Mouse (Mus musculus): Measurements from ENCODE around the gene Cyp2c38. TPM values are rescaled to one million over a fixed set of nuclear protein-coding genes. Genes with fewer than 3 reads are reported as not detected.
"Not testable (repeated sequence)": the region's sequence is repeated elsewhere in the genome, so short reads cannot be mapped to it uniquely, and the experiment has no call there.

Cyp2c38 gene
- not detected in 2 replicates for polyA plus RNA-seq (2015; fragmentation: Nextera tagmentation; extraction: Ambion mirVana)

DNA sequence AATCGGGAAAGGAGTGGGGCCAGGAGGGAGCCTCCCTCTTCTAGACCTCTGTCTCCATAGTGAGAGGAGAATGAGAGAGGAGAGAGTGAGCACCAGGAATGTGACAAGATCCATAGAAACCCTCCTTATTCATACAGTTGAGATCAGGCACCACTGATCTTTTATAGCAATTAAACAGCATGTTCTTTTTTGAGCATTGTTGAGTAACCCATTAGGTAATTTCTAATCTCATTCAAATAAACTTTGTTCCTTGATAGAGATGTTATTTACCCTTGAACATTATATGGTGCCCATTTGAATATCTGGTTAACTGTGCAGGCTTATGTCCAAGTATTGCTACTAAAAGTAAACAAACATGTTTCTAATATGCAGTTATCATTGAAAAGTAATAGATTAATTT lies at the start of gene Cyp2c38:
Cyp2c38 (minus strand) TSS at position 135 of the 400 bp plus-strand sequence.
- no peaks in the 10 kb centered on the region for H3K9me3 ChIP-seq (ENCODE audit: control insufficient read depth, low read length)
- H3K4me3 ChIP-seq (replicated peaks; ENCODE audit: low read length), result no peak within 1 kb of the TSS
- no peak for ATAC-seq
- no peak within 1 kb of the TSS for H3K9ac ChIP-seq (replicated peaks; ENCODE audit: low read depth, low read length)
- H3K4me1 ChIP-seq (replicated peaks; ENCODE audit: control insufficient read depth, insufficient read depth, low read length), result no peaks in the 10 kb centered on the region
- no peaks in the 10 kb centered on the region for H3K36me3 ChIP-seq (ENCODE audit: control insufficient read depth, insufficient read depth)
- H3K4me2 ChIP-seq (ENCODE audit: low read length), result no peak within 1 kb of the TSS
- no peak within 1 kb of the TSS for H3K27ac ChIP-seq (ENCODE audit: low read length)
- no peaks in the 10 kb centered on the region for H3K27me3 ChIP-seq (replicated peaks; ENCODE audit: control insufficient read depth, insufficient read depth, low read length)
- WGBS, result 88% methylated on average over 1 of the region's 1 CpGs

- Histone ChIP-seq H3K27me3 (replicated peaks; ENCODE audit: control insufficient read depth, insufficient read depth, low read length) (no peaks in the 10 kb centered on the region), H3K4me3 (replicated peaks; ENCODE audit: low read length) (no peak within 1 kb of the TSS), H3K9ac (replicated peaks; ENCODE audit: low read depth, low read length) (no peak within 1 kb of the TSS), H3K4me1 (replicated peaks; ENCODE audit: control insufficient read depth, insufficient read depth, low read length) (no peaks in the 10 kb centered on the region), H3K9me3 (ENCODE audit: control insufficient read depth, low read length) (peaks cover 2% of the 10 kb centered on the region; the same call in 1 of the 2 replicates), H3K36me3 (ENCODE audit: control insufficient read depth, insufficient read depth) (no peaks in the 10 kb centered on the region), H3K27ac (ENCODE audit: low read length) (no peak within 1 kb of the TSS), H3K4me2 (ENCODE audit: low read length) (no peak within 1 kb of the TSS)
- ATAC-seq, result no peak
- WGBS, result 77% methylated on average over 4 of the region's 4 CpGs
These were observed 47.7 kb upstream of the Cyp2c38 start, which contains the start of gene Cyp2c39 for GRCm38 (mm10) chr19:39510534-39510933. Gene Cyp2c39, plus strand, starts transcription at chr19:39510862.

- H3K36me3 ChIP-seq (ENCODE audit: control insufficient read depth, insufficient read depth), result no peaks in the 10 kb centered on the region
- 81% methylated on average over 1 of the region's 1 CpGs for WGBS
- H3K27ac ChIP-seq (ENCODE audit: low read length), result no peak overlapping the region
- no peaks in the 10 kb centered on the region for H3K27me3 ChIP-seq (replicated peaks; ENCODE audit: control insufficient read depth, insufficient read depth, low read length)
- H3K9me3 ChIP-seq (ENCODE audit: control insufficient read depth, low read length), result no peaks in the 10 kb centered on the region
- no peak overlapping the region for H3K4me3 ChIP-seq (replicated peaks; ENCODE audit: low read length)
- ATAC-seq, result no peak
- H3K9ac ChIP-seq (replicated peaks; ENCODE audit: low read depth, low read length), result no peak overlapping the region
- H3K4me1 ChIP-seq (replicated peaks; ENCODE audit: control insufficient read depth, insufficient read depth, low read length), result no peaks in the 10 kb centered on the region
- no peak overlapping the region for H3K4me2 ChIP-seq (ENCODE audit: low read length)
These were observed 46.7 kb upstream of the Cyp2c38 start for GRCm38 (mm10) chr19:39509533-39509932.

DNA sequence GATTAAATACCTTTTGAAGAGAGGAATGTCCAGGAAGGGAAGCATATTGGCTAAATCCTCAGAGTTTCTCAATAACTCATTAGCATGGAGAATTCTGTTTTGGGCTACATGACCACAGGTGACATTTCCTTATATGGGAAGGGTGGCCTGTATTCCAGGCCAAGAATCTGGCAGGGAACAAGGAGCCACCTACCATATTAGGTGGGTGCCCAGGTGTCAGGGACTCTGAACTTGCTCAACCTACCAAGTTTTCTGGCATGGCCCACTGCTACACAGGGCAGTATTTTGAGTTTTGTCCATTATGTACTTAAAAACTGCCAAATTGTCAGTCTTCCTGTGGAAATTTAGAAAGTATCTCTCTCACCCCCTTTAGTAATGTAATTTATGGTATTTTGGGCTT lies 43.5 kb upstream of the Cyp2c38 start:
- Histone ChIP-seq H3K9ac (replicated peaks; ENCODE audit: low read depth, low read length) (no peak overlapping the region), H3K4me1 (replicated peaks; ENCODE audit: control insufficient read depth, insufficient read depth, low read length) (no peaks in the 10 kb centered on the region), H3K4me2 (ENCODE audit: low read length) (no peak overlapping the region), H3K27me3 (replicated peaks; ENCODE audit: control insufficient read depth, insufficient read depth, low read length) (no peaks in the 10 kb centered on the region), H3K36me3 (ENCODE audit: control insufficient read depth, insufficient read depth) (no peaks in the 10 kb centered on the region), H3K4me3 (replicated peaks; ENCODE audit: low read length) (no peak overlapping the region), H3K9me3 (ENCODE audit: control insufficient read depth, low read length) (no peaks in the 10 kb centered on the region), H3K27ac (ENCODE audit: low read length) (no peak overlapping the region)
- ATAC-seq, result no peak

GRCm38 (mm10) chr19:39483961-39484360 lies 21.1 kb upstream of the Cyp2c38 start:
- not testable (repeated sequence) for H3K9ac ChIP-seq (replicated peaks; ENCODE audit: low read depth, low read length); H3K27ac ChIP-seq (ENCODE audit: low read length); H3K4me2 ChIP-seq (ENCODE audit: low read length); H3K27me3 ChIP-seq (replicated peaks; ENCODE audit: control insufficient read depth, insufficient read depth, low read length); H3K9me3 ChIP-seq (ENCODE audit: control insufficient read depth, low read length); ATAC-seq; H3K4me3 ChIP-seq (replicated peaks; ENCODE audit: low read length); H3K36me3 ChIP-seq (ENCODE audit: control insufficient read depth, insufficient read depth); H3K4me1 ChIP-seq (replicated peaks; ENCODE audit: control insufficient read depth, insufficient read depth, low read length)
- 86% methylated on average over 1 of the region's 1 CpGs for WGBS

DNA sequence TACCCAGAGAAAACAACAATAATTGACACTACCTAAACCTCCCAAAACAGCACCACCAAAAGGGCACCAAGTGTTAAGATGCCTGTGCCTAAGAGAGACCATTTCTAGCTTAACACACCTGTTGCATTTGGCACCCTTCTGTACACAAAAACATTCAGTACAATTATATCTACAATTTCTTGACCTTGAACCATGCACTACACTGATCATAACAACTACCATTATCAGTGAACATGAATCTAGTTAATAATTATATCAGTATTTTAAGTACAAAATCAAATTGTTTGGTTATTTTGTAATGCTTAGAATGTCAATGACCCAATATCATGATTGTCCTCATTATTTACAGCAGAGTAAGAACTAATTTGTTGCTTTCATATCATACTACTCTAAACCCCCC lies 1.0 kb upstream of the Cyp2c38 start:
- Histone ChIP-seq H3K4me3 (replicated peaks; ENCODE audit: low read length) (no peak overlapping the region), H3K4me2 (ENCODE audit: low read length) (no peak overlapping the region), H3K9ac (replicated peaks; ENCODE audit: low read depth, low read length) (no peak overlapping the region), H3K36me3 (ENCODE audit: control insufficient read depth, insufficient read depth) (no peaks in the 10 kb centered on the region), H3K27me3 (replicated peaks; ENCODE audit: control insufficient read depth, insufficient read depth, low read length) (no peaks in the 10 kb centered on the region), H3K27ac (ENCODE audit: low read length) (no peak overlapping the region), H3K4me1 (replicated peaks; ENCODE audit: control insufficient read depth, insufficient read depth, low read length) (no peaks in the 10 kb centered on the region), H3K9me3 (ENCODE audit: control insufficient read depth, low read length) (no peaks in the 10 kb centered on the region)
- ATAC-seq, result no peak

Other genes with a start within 250 kb of the Cyp2c38 start
- not detected in 2 replicates for gene Cyp2c29, start 193.7 kb downstream of the Cyp2c38 start, polyA plus RNA-seq (2015; fragmentation: Nextera tagmentation; extraction: Ambion mirVana)
- not detected in 2 replicates for gene Cyp2c39, start 47.8 kb upstream of the Cyp2c38 start, polyA plus RNA-seq (2015; fragmentation: Nextera tagmentation; extraction: Ambion mirVana)
- not detected in 2 replicates for gene Cyp2c67, start 186.0 kb upstream of the Cyp2c38 start, polyA plus RNA-seq (2015; fragmentation: Nextera tagmentation; extraction: Ambion mirVana)